Mouse (Mus musculus) C2C12 (cell line): ENCODE measurements around the gene Akap7.

Experiments
- CEBPB ChIP-seq: IDR thresholded peaks from one replicate; pipeline ENCODE4 v1.6.1; 2011; ENCODE audit warnings: low read depth, mild to moderate bottlenecking, control low read depth, moderate library complexity
- CTCF ChIP-seq: IDR thresholded peaks from one replicate; pipeline ENCODE4 v1.5.1; 2011; ENCODE audit not compliant: control insufficient read depth, insufficient read depth, insufficient read length

DNA sequence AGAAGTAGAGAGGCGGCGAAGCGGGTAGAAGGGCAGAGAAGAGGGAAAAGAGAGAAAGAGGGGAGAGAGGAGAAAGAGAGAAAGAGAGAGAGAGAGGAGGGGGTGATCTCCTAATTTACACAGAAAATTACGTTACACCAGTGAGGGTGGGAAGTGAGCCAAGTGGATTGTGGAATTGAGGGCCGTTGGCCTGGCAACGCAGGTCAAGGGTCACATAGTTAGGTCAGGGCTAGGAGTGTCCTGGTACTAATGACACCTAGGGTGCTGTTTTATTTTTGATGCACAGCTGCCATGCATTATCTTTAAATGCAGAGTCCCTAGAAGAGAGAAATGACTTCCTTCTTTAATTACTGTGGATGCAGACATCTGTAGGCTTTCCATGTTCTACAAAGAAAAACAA lies 153.4 kb downstream of the Akap7 start:
- TF ChIP-seq CTCF (no peak), CEBPB (no peak)
